Mouse (Mus musculus): ENCODE data around the gene Olfr1454.

DNA sequence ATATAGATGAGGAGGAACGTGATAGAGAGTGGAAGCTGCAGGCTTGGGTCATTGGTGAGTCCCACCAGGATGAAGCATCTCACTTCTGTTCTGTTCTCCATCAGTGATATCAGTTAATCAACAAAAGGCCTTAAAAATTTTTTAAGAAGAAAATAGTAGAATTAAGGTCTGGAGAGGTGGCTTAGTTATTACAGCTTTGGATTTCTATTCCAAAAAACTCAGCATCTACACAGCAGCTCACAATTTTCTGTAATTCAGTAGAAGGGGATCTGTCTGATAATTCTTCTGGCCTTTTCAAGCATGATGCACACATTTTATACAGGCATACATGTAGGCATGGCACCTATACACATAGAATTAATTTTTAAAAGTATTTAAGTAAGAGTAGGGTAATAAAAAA, 32.2 kb upstream of the Olfr1454 start, which contains the start of gene Olfr1453:
- TF ChIP-seq CTCF (IDR thresholded peaks at IDR 0.05; ENCODE audit: low read depth) (no peak), EP300 (IDR thresholded peaks at IDR 0.05; ENCODE audit: low read depth) (no peak)

Measured in liver, embryonic 14.5 days (tissue).